Mouse (Mus musculus) stomach, embryonic 14.5 days (tissue): ENCODE data around the gene Ttll4. TPM values are rescaled to one million over a fixed set of nuclear protein-coding genes. Genes with fewer than 3 reads are reported as not detected.
A peak's percentile ranks its signal among the peaks of the same experiment; 100 is the strongest.

ENCODE experiments used
- ATAC-seq: fragments of 200-750 bp; cut with Nextera tagmentation; 2 replicates; pipeline ENCODE4 v1.8.0; 2017; ENCODE audit warnings: low read depth, moderate TSS enrichment; ENCODE audit not compliant: insufficient number of reproducible peaks, insufficient read depth, low FRiP score
- H3K27ac ChIP-seq: fragments of 300-500 bp; sonication (generic); 2 replicates; pipeline ENCODE4 v1.5.1; 2014; ENCODE audit warnings: mild to moderate bottlenecking, low read length, moderate library complexity, mixed read lengths
- H3K27me3 ChIP-seq: fragments of 300-500 bp; sonication (generic); 2 replicates; pipeline ENCODE4 v1.6.1; 2014; ENCODE audit warnings: low read length, control low read depth, mixed read lengths; ENCODE audit not compliant: control insufficient read depth, insufficient read depth
- H3K36me3 ChIP-seq: fragments of 300-500 bp; sonication (generic); 2 replicates; pipeline ENCODE4 v1.6.1; 2014; ENCODE audit warnings: mild to moderate bottlenecking, control low read depth, low read length, moderate library complexity, mixed read lengths; ENCODE audit not compliant: control insufficient read depth, insufficient read depth
- H3K4me1 ChIP-seq: fragments of 300-500 bp; sonication (generic); 2 replicates; pipeline ENCODE4 v1.6.1; 2014; ENCODE audit warnings: low read length, control low read depth, mixed read lengths; ENCODE audit not compliant: control insufficient read depth, insufficient read depth
- H3K4me2 ChIP-seq: fragments of 300-500 bp; sonication (generic); replicated peaks from 2 replicates; pipeline ENCODE4 v1.6.1; 2014; ENCODE audit warnings: low read depth, low read length, control low read depth
- H3K4me3 ChIP-seq: fragments of 300-500 bp; sonication (generic); 2 replicates; pipeline ENCODE4 v1.5.1; 2014; ENCODE audit warnings: low read depth, low read length, control low read depth
- H3K9ac ChIP-seq: fragments of 300-500 bp; sonication (generic); replicated peaks from 2 replicates; pipeline ENCODE4 v1.6.1; 2014; ENCODE audit warnings: low read depth, mild to moderate bottlenecking, control low read depth, low read length, moderate library complexity, mixed read lengths
- H3K9me3 ChIP-seq: fragments of 300-500 bp; sonication (generic); 2 replicates; pipeline ENCODE4 v1.6.1; 2016; ENCODE audit warnings: low read depth, low read length, control low read depth; ENCODE audit not compliant: control insufficient read depth
- WGBS: fragments of 180-500 bp; shearing (Covaris S2); extraction: QIAGEN DNeasy Blood & Tissue Kit; methylation state at CpG from one replicate; pipeline ENCODE4 v1.1.7; 2014; 5-methylcytosine and 5-hydroxymethylcytosine counted together
- polyA plus RNA-seq: library from polyadenylated mRNA; unstranded; fragments of >200 nt; fragmentation: Nextera tagmentation; extraction: Ambion mirVana; gene quantifications from 2 replicates; pipeline ENCODE4 v1.2.1, GENCODE M21; 2014

The Ttll4 gene
- polyA plus RNA-seq, 1 experiment from 2014 or later: 26.4 TPM

- Histone ChIP-seq H3K4me3 (peak within 1 kb of the TSS; percentile 48), H3K9me3 (no peaks in the 10 kb centered on the region), H3K36me3 (no peaks in the 10 kb centered on the region), H3K27me3 (no peaks in the 10 kb centered on the region), H3K27ac (no peak within 1 kb of the TSS), H3K9ac (peak within 1 kb of the TSS; percentile 58), H3K4me2 (peak within 1 kb of the TSS; percentile 97), H3K4me1 (peaks cover 7% of the 10 kb centered on the region; the same call in 1 of the 2 replicates)
- peak; percentile 69; the same call in 1 of the 2 replicates for ATAC-seq
- WGBS: 1% methylated on average over 35 of the region's 35 CpGs
These were observed 51.7 kb downstream of the Ttll4 start, which contains the start of gene Cyp27a1 for GRCm38 (mm10) chr1:74713099-74713858. TSS of gene Cyp27a1 (plus strand) at chr1:74713574.

- Histone ChIP-seq H3K4me1 (peaks cover 7% of the 10 kb centered on the region; the same call in 1 of the 2 replicates), H3K36me3 (no peaks in the 10 kb centered on the region), H3K9ac (peak overlapping the region; percentile 58; the same call in 1 of the 2 replicates), H3K9me3 (no peaks in the 10 kb centered on the region), H3K4me3 (peak overlapping the region; percentile 48), H3K4me2 (peak overlapping the region; percentile 97), H3K27ac (no peak overlapping the region), H3K27me3 (no peaks in the 10 kb centered on the region)
- ATAC-seq: no peak
- 21% methylated on average over 12 of the region's 12 CpGs for WGBS
These were observed 52.5 kb downstream of the Ttll4 start for GRCm38 (mm10) chr1:74713859-74714730.

- Histone ChIP-seq H3K27ac (no peak overlapping the region), H3K4me1 (peaks cover 7% of the 10 kb centered on the region; the same call in 1 of the 2 replicates), H3K27me3 (no peaks in the 10 kb centered on the region), H3K36me3 (no peaks in the 10 kb centered on the region), H3K4me3 (no peak overlapping the region), H3K4me2 (no peak overlapping the region), H3K9me3 (no peaks in the 10 kb centered on the region), H3K9ac (no peak overlapping the region)
- WGBS: 53% methylated on average over 2 of the region's 2 CpGs
- no peak for ATAC-seq
These were observed 53.4 kb downstream of the Ttll4 start for GRCm38 (mm10) chr1:74714967-74715366.

GRCm38 (mm10) chr1:74715468-74715867, 53.9 kb downstream of the Ttll4 start:
- WGBS: 67% methylated on average over 5 of the region's 5 CpGs
- Histone ChIP-seq H3K4me2 (no peak overlapping the region), H3K4me3 (no peak overlapping the region), H3K9ac (no peak overlapping the region), H3K36me3 (no peaks in the 10 kb centered on the region), H3K27ac (no peak overlapping the region), H3K4me1 (peaks cover 7% of the 10 kb centered on the region; the same call in 1 of the 2 replicates), H3K9me3 (no peaks in the 10 kb centered on the region), H3K27me3 (no peaks in the 10 kb centered on the region)
- no peak for ATAC-seq

- Histone ChIP-seq H3K4me2 (no peak overlapping the region), H3K27me3 (no peaks in the 10 kb centered on the region), H3K36me3 (no peaks in the 10 kb centered on the region), H3K4me1 (peaks cover 7% of the 10 kb centered on the region; the same call in 1 of the 2 replicates), H3K9ac (no peak overlapping the region), H3K27ac (no peak overlapping the region), H3K4me3 (no peak overlapping the region), H3K9me3 (no peaks in the 10 kb centered on the region)
- WGBS: 87% methylated on average over 6 of the region's 6 CpGs
- ATAC-seq: no peak
These were observed 54.3 kb downstream of the Ttll4 start for GRCm38 (mm10) chr1:74715886-74716285.

- no peaks in the 10 kb centered on the region for H3K27me3 ChIP-seq
- no peak for ATAC-seq
- H3K4me1 ChIP-seq: peaks cover 7% of the 10 kb centered on the region; the same call in 1 of the 2 replicates
- H3K27ac ChIP-seq: no peak overlapping the region
- no peak overlapping the region for H3K4me3 ChIP-seq
- no peak overlapping the region for H3K9ac ChIP-seq
- H3K9me3 ChIP-seq: no peaks in the 10 kb centered on the region
- WGBS: 84% methylated on average over 8 of the region's 8 CpGs
- H3K4me2 ChIP-seq: no peak overlapping the region
- H3K36me3 ChIP-seq: no peaks in the 10 kb centered on the region
These were observed 56.6 kb downstream of the Ttll4 start for GRCm38 (mm10) chr1:74718113-74718512.

GRCm38 (mm10) chr1:74719281-74719680, 57.7 kb downstream of the Ttll4 start:
- WGBS: 72% methylated on average over 3 of the region's 3 CpGs
- Histone ChIP-seq H3K4me1 (no peaks in the 10 kb centered on the region), H3K27me3 (no peaks in the 10 kb centered on the region), H3K9ac (no peak overlapping the region), H3K9me3 (no peaks in the 10 kb centered on the region), H3K4me3 (no peak overlapping the region), H3K4me2 (no peak overlapping the region), H3K27ac (no peak overlapping the region), H3K36me3 (no peaks in the 10 kb centered on the region)
- ATAC-seq: no peak

- Histone ChIP-seq H3K4me1 (no peaks in the 10 kb centered on the region), H3K27me3 (no peaks in the 10 kb centered on the region), H3K27ac (no peak overlapping the region), H3K9ac (no peak overlapping the region), H3K36me3 (no peaks in the 10 kb centered on the region), H3K4me2 (no peak overlapping the region), H3K4me3 (no peak overlapping the region), H3K9me3 (no peaks in the 10 kb centered on the region)
- no peak for ATAC-seq
- 68% methylated on average over 6 of the region's 6 CpGs for WGBS
These were observed 60.1 kb downstream of the Ttll4 start for GRCm38 (mm10) chr1:74721657-74722056.
